Mouse (Mus musculus): Measurements from ENCODE around the gene Gnai3. TPM values are rescaled to one million over a fixed set of nuclear protein-coding genes. Genes with fewer than 3 reads are reported as not detected.

The Gnai3 gene
- polyA plus RNA-seq, 1 experiment from 2014 or later = 192 TPM

- H3K36me3 ChIP-seq (ENCODE audit: control insufficient read depth, insufficient read depth, low read length) = 0 out of 2 replicates have a peak, but pooled peaks cover 2% of the 10 kb centered on the region
- H3K9ac ChIP-seq (ENCODE audit: low read length) = no peak overlapping the region
- no peak overlapping the region for H3K27ac ChIP-seq (replicated peaks; ENCODE audit: low read depth, low read length)
- no peaks in the 10 kb centered on the region for H3K9me3 ChIP-seq (ENCODE audit: control insufficient read depth, low read length)
- H3K4me1 ChIP-seq (ENCODE audit: control insufficient read depth, insufficient read depth, low read length) = no peaks in the 10 kb centered on the region
- no peak overlapping the region for H3K4me3 ChIP-seq (ENCODE audit: low read depth, low read length)
- DNase-seq (ENCODE audit: low spot score) (no peak), ATAC-seq (ENCODE audit: insufficient number of reproducible peaks, low FRiP score, low TSS enrichment, low read depth) (no peak)
- no peak overlapping the region for H3K4me2 ChIP-seq (ENCODE audit: low read depth, severe bottlenecking)
- WGBS = 74% methylated on average over 6 of the region's 6 CpGs
- no peaks in the 10 kb centered on the region for H3K27me3 ChIP-seq (ENCODE audit: control insufficient read depth, insufficient read depth, low read length)
Observed at GRCm38 (mm10) chr3:108067370-108067934, 78.5 kb downstream of the Gnai3 start.

GRCm38 (mm10) chr3:108065551-108065950 lies 80.4 kb downstream of the Gnai3 start:
- Histone ChIP-seq H3K9me3 (ENCODE audit: control insufficient read depth, low read length) (no peaks in the 10 kb centered on the region), H3K27ac (replicated peaks; ENCODE audit: low read depth, low read length) (no peak overlapping the region), H3K4me2 (ENCODE audit: low read depth, severe bottlenecking) (no peak overlapping the region), H3K9ac (ENCODE audit: low read length) (no peak overlapping the region), H3K4me3 (ENCODE audit: low read depth, low read length) (no peak overlapping the region), H3K27me3 (ENCODE audit: control insufficient read depth, insufficient read depth, low read length) (no peaks in the 10 kb centered on the region), H3K4me1 (ENCODE audit: control insufficient read depth, insufficient read depth, low read length) (no peaks in the 10 kb centered on the region), H3K36me3 (ENCODE audit: control insufficient read depth, insufficient read depth, low read length) (no peaks in the 10 kb centered on the region)
- WGBS = 77% methylated on average over 9 of the region's 9 CpGs
- DNase-seq (ENCODE audit: low spot score) (no peak), ATAC-seq (ENCODE audit: insufficient number of reproducible peaks, low FRiP score, low TSS enrichment, low read depth) (no peak)

- H3K9me3 ChIP-seq (ENCODE audit: control insufficient read depth, low read length) = no peaks in the 10 kb centered on the region
- no peak for DNase-seq (ENCODE audit: low spot score)
- no peaks in the 10 kb centered on the region for H3K27me3 ChIP-seq (ENCODE audit: control insufficient read depth, insufficient read depth, low read length)
- no peak overlapping the region for H3K4me3 ChIP-seq (ENCODE audit: low read depth, low read length)
- 73% methylated on average over 4 of the region's 4 CpGs for WGBS
- no peaks in the 10 kb centered on the region for H3K4me1 ChIP-seq (ENCODE audit: control insufficient read depth, insufficient read depth, low read length)
- no peak overlapping the region for H3K4me2 ChIP-seq (ENCODE audit: low read depth, severe bottlenecking)
- H3K36me3 ChIP-seq (ENCODE audit: control insufficient read depth, insufficient read depth, low read length) = no peaks in the 10 kb centered on the region
- no peak overlapping the region for H3K9ac ChIP-seq (ENCODE audit: low read length)
- ATAC-seq (ENCODE audit: insufficient number of reproducible peaks, low FRiP score, low TSS enrichment, low read depth) = no peak
- no peak overlapping the region for H3K27ac ChIP-seq (replicated peaks; ENCODE audit: low read depth, low read length)
Observed at GRCm38 (mm10) chr3:108064672-108065071, 81.3 kb downstream of the Gnai3 start.

- H3K9ac ChIP-seq (ENCODE audit: low read length) = no peak overlapping the region
- H3K4me2 ChIP-seq (ENCODE audit: low read depth, severe bottlenecking) = no peak overlapping the region
- no peaks in the 10 kb centered on the region for H3K36me3 ChIP-seq (ENCODE audit: control insufficient read depth, insufficient read depth, low read length)
- no peak for ATAC-seq (ENCODE audit: insufficient number of reproducible peaks, low FRiP score, low TSS enrichment, low read depth)
- H3K27me3 ChIP-seq (ENCODE audit: control insufficient read depth, insufficient read depth, low read length) = no peaks in the 10 kb centered on the region
- DNase-seq (ENCODE audit: low spot score) = no peak
- H3K4me1 ChIP-seq (ENCODE audit: control insufficient read depth, insufficient read depth, low read length) = no peaks in the 10 kb centered on the region
- no peak overlapping the region for H3K27ac ChIP-seq (replicated peaks; ENCODE audit: low read depth, low read length)
- H3K9me3 ChIP-seq (ENCODE audit: control insufficient read depth, low read length) = no peaks in the 10 kb centered on the region
- WGBS = 80% methylated on average over 8 of the region's 8 CpGs
- H3K4me3 ChIP-seq (ENCODE audit: low read depth, low read length) = no peak overlapping the region
Observed at GRCm38 (mm10) chr3:108062648-108063047, 83.3 kb downstream of the Gnai3 start.

- Histone ChIP-seq H3K9ac (ENCODE audit: low read length) (no peak overlapping the region), H3K27me3 (ENCODE audit: control insufficient read depth, insufficient read depth, low read length) (no peaks in the 10 kb centered on the region), H3K36me3 (ENCODE audit: control insufficient read depth, insufficient read depth, low read length) (no peaks in the 10 kb centered on the region), H3K4me3 (ENCODE audit: low read depth, low read length) (no peak overlapping the region), H3K4me2 (ENCODE audit: low read depth, severe bottlenecking) (peak overlapping the region; percentile 7; the same call in 1 of the 2 replicates), H3K27ac (replicated peaks; ENCODE audit: low read depth, low read length) (no peak overlapping the region), H3K4me1 (ENCODE audit: control insufficient read depth, insufficient read depth, low read length) (no peaks in the 10 kb centered on the region), H3K9me3 (ENCODE audit: control insufficient read depth, low read length) (no peaks in the 10 kb centered on the region)
- DNase-seq (ENCODE audit: low spot score) (peak; percentile 76), ATAC-seq (ENCODE audit: insufficient number of reproducible peaks, low FRiP score, low TSS enrichment, low read depth) (no peak)
- 22% methylated on average over 7 of the region's 7 CpGs for WGBS
Observed at GRCm38 (mm10) chr3:108061420-108061819, 84.5 kb downstream of the Gnai3 start.

Other genes with a start within 250 kb of the Gnai3 start
- gene Gstm7, start 214.3 kb downstream of the Gnai3 start, polyA plus RNA-seq (2014; fragmentation: Nextera tagmentation; extraction: Ambion mirVana) = 37.1 and 37.2 TPM in 2 replicates
- gene Gstm6, start 202.4 kb downstream of the Gnai3 start, polyA plus RNA-seq (2014; fragmentation: Nextera tagmentation; extraction: Ambion mirVana) = 4.9 and 5.6 TPM in 2 replicates
- not detected in 2 replicates for gene Gstm3, start 176.9 kb downstream of the Gnai3 start, polyA plus RNA-seq (2014; fragmentation: Nextera tagmentation; extraction: Ambion mirVana)
- gene Gstm2, start 159.7 kb downstream of the Gnai3 start, polyA plus RNA-seq (2014; fragmentation: Nextera tagmentation; extraction: Ambion mirVana) = 30.1 and 32.1 TPM in 2 replicates
- 32.8 and 33.9 TPM in 2 replicates for gene Gstm1, start 128.2 kb downstream of the Gnai3 start, polyA plus RNA-seq (2014; fragmentation: Nextera tagmentation; extraction: Ambion mirVana)
- 13.2 and 15.1 TPM in 2 replicates for gene Gstm4, start 101.3 kb downstream of the Gnai3 start, polyA plus RNA-seq (2014; fragmentation: Nextera tagmentation; extraction: Ambion mirVana)
- gene Ampd2, start 59.5 kb downstream of the Gnai3 start, polyA plus RNA-seq (2014; fragmentation: Nextera tagmentation; extraction: Ambion mirVana) = 37.0 and 38.0 TPM in 2 replicates
- 1.6 and 1.8 TPM in 2 replicates for gene Gnat2, start 53.4 kb downstream of the Gnai3 start, polyA plus RNA-seq (2014; fragmentation: Nextera tagmentation; extraction: Ambion mirVana)
- 0.11 and 0.29 TPM in 2 replicates for gene Gpr61, start 8.7 kb upstream of the Gnai3 start, polyA plus RNA-seq (2014; fragmentation: Nextera tagmentation; extraction: Ambion mirVana)
- gene Amigo1, start 40.2 kb upstream of the Gnai3 start, polyA plus RNA-seq (2014; fragmentation: Nextera tagmentation; extraction: Ambion mirVana) = 2.2 and 2.7 TPM in 2 replicates
- 0.98 and 1.1 TPM in 2 replicates for gene Cyb561d1, start 55.1 kb upstream of the Gnai3 start, polyA plus RNA-seq (2014; fragmentation: Nextera tagmentation; extraction: Ambion mirVana)
- 21.1 and 25.6 TPM in 2 replicates for gene Atxn7l2, start 64.8 kb upstream of the Gnai3 start, polyA plus RNA-seq (2014; fragmentation: Nextera tagmentation; extraction: Ambion mirVana)
- gene Sypl2, start 80.5 kb upstream of the Gnai3 start, polyA plus RNA-seq (2014; fragmentation: Nextera tagmentation; extraction: Ambion mirVana) = 0.43 and 0.51 TPM in 2 replicates
- 348 and 359 TPM in 2 replicates for gene Psma5, start 110.8 kb upstream of the Gnai3 start, polyA plus RNA-seq (2014; fragmentation: Nextera tagmentation; extraction: Ambion mirVana)
- 14.1 TPM in 2 replicates for gene Sort1, start 137.9 kb upstream of the Gnai3 start, polyA plus RNA-seq (2014; fragmentation: Nextera tagmentation; extraction: Ambion mirVana)
- gene Mybphl, start 218.8 kb upstream of the Gnai3 start, polyA plus RNA-seq (2014; fragmentation: Nextera tagmentation; extraction: Ambion mirVana) = not detected in 2 replicates
- gene Psrc1, start 237.7 kb upstream of the Gnai3 start, polyA plus RNA-seq (2014; fragmentation: Nextera tagmentation; extraction: Ambion mirVana) = 79.5 TPM in 2 replicates

Data from limb, embryonic 11.5 days (tissue).